Mouse (Mus musculus) myocyte (in vitro differentiated cells): ENCODE results near the gene Mroh2a.

Experiments used
- E2F4 ChIP-seq: IDR thresholded peaks from one replicate; pipeline ENCODE4 v1.6.1; 2011; ENCODE audit warnings: mild to moderate bottlenecking, control low read depth, moderate library complexity; ENCODE audit not compliant: insufficient read depth
- MAX ChIP-seq: IDR thresholded peaks from one replicate; pipeline ENCODE4 v1.6.1; 2011; ENCODE audit warnings: low read depth, mild to moderate bottlenecking, control low read depth
- MYOD1 ChIP-seq, 3 experiments: IDR thresholded peaks; one replicate each; pipeline ENCODE4 v1.6.1; 2011; ENCODE audit warnings: control low read depth in 2 of 3, low read depth in 2 of 3, mild to moderate bottlenecking in 2 of 3, moderate library complexity in 1 of 3; ENCODE audit not compliant: insufficient read length in 2 of 3, control insufficient read depth in 1 of 3
- POLR2A ChIP-seq: IDR thresholded peaks from one replicate; pipeline ENCODE4 v1.6.1; 2011; ENCODE audit warnings: low read depth, mild to moderate bottlenecking, control low read depth, moderate library complexity; ENCODE audit not compliant: insufficient read length
- POLR2AphosphoS2 ChIP-seq: IDR thresholded peaks from one replicate; pipeline ENCODE4 v1.6.1; 2011; ENCODE audit warnings: low read depth, control low read depth; ENCODE audit not compliant: insufficient read length
- REST ChIP-seq: IDR thresholded peaks from one replicate; pipeline ENCODE4 v1.6.1; 2011; ENCODE audit warnings: mild to moderate bottlenecking, control low read depth, moderate library complexity; ENCODE audit not compliant: insufficient read depth, insufficient read length
- TCF12 ChIP-seq: IDR thresholded peaks from one replicate; pipeline ENCODE4 v1.6.1; 2011; ENCODE audit warnings: mild to moderate bottlenecking, control low read depth; ENCODE audit not compliant: poor library complexity, insufficient read depth, severe bottlenecking
- TCF3 ChIP-seq: IDR thresholded peaks from one replicate; pipeline ENCODE4 v1.6.1; 2011; ENCODE audit warnings: low read depth, control low read depth; ENCODE audit not compliant: insufficient read length

DNA sequence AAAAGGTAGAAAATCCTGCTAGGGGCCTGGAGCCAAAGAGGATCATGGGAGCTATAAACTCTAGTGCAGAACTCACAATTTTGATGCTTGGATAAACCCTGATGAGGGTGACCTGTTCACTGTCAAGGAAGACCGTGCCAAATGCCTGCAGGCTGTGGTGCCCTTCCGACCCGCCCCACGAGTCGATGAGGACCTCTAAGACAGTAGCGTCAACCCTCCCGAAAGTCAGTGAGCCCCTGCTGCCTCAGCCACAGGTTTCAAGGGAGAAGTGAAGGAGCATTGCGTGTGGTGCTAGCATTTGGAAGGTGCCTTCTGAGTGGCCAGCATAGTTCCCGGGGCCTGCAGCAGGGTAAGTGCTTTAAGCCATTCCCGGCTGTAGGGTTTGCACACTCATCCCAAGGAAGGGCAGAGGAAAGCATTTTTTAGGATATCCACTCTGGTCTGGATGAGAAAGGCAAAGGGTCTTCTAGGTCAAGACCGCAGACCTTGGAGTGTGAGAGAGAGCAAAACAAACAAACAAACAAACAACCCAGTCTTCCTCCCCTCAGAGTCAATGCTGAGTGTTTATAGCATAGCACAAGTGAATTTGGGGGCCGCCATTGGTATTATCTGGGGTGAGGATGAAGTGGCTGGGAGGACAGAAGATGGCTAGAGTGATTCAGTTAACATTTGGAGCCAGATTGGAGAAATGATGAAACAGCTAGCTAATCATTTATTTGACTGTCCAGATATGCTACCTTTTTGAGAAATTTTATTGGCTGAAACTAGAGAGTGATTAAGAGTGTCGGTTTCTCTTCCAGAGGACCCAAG is 60.3 kb downstream of the Mroh2a start:
- no peak for TF ChIP-seq TCF12
- no peak for TF ChIP-seq MAX
- TF ChIP-seq TCF3 = no peak
- TF ChIP-seq MYOD1 (IDR thresholded peaks at IDR 0.05; ENCODE audit: control insufficient read depth in 1 of 3, insufficient read length in 2 of 3, low read depth in 2 of 3) = no peak
- TF ChIP-seq E2F4 = no peak
- TF ChIP-seq POLR2AphosphoS2 = no peak
- TF ChIP-seq POLR2A = no peak
- no peak for TF ChIP-seq REST
